Mouse (Mus musculus) megakaryocyte, embryonic 14.5 days (primary cell): Measurements from ENCODE around the gene Lix1l.

Source experiments
- FLI1 ChIP-seq: IDR thresholded peaks from 2 replicates; pipeline ENCODE4 v1.6.1; 2012; ENCODE audit warnings: low read length, inconsistent platforms, mixed read lengths
- GATA1 ChIP-seq: IDR thresholded peaks from 3 replicates; pipeline ENCODE4 v1.6.1; 2012; ENCODE audit warnings: mixed read lengths, low read length, inconsistent platforms, borderline replicate concordance

- TF ChIP-seq GATA1 = no peak
- TF ChIP-seq FLI1 = no peak
Observed at GRCm38 (mm10) chr3:96601941-96602703, 1.2 kb downstream of the Lix1l start.
